Mouse (Mus musculus): ENCODE data around the gene Olfr1377. TPM values are rescaled to one million over a fixed set of nuclear protein-coding genes. Genes with fewer than 3 reads are reported as not detected.
"Not testable (repeated sequence)": the region's sequence is repeated elsewhere in the genome, so short reads cannot be mapped to it uniquely, and the experiment has no call there.

Gene Olfr1377
- total and polyA plus RNA-seq, 2 experiments from 2014 or later: not detected

GRCm38 (mm10) chr11:51011821-51012220 lies 30.1 kb downstream of the Olfr1377 start:
- TF ChIP-seq CTCF (IDR thresholded peaks at IDR 0.05): no peak
- 68% methylated on average over 5 of the region's 5 CpGs for WGBS
- H3K9ac ChIP-seq (replicated peaks; ENCODE audit: low read length, poor library complexity, severe bottlenecking): no peak overlapping the region
- H3K27me3 ChIP-seq (ENCODE audit: insufficient read depth, low read length): no peaks in the 10 kb centered on the region
- ATAC-seq (ENCODE audit: low FRiP score) (no peak), DNase-seq (ENCODE audit: low spot score) (peak; percentile 58)
- no peaks in the 10 kb centered on the region for H3K36me3 ChIP-seq (ENCODE audit: insufficient read depth, low read length)
- H3K4me2 ChIP-seq (ENCODE audit: low read depth, low read length, poor library complexity, severe bottlenecking): no peak overlapping the region
- no peak overlapping the region for H3K4me3 ChIP-seq (ENCODE audit: low read depth, low read length)
- no peaks in the 10 kb centered on the region for H3K9me3 ChIP-seq (ENCODE audit: low read length)
- no peak overlapping the region for H3K27ac ChIP-seq (ENCODE audit: low read depth, low read length)
- no peaks in the 10 kb centered on the region for H3K4me1 ChIP-seq (ENCODE audit: insufficient read depth, low read length)

DNA sequence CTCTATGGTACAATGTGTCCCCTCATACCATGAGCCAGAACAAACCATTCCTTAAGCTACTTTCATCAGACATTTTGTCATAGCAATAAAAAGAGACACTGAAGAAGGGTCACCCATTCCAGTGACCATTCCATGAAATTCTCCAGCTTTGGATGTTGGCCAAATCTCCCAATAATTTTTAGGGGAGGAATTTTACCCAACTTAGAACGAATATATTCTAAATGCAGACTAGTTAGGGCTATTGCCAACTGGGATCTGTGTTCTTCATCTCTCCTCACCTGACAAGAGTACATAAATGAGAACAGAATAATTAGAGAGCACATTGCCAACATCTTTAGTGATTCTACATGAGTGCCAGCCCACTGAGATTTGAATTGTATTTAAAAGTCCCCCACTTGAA lies 32.2 kb downstream of the Olfr1377 start, which contains the start of gene Olfr54:
Gene Olfr54, plus strand, starts transcription at position 301 of the 400 bp plus-strand sequence.
- H3K9me3 ChIP-seq (ENCODE audit: low read length): no peaks in the 10 kb centered on the region
- TF ChIP-seq CTCF (IDR thresholded peaks at IDR 0.05): no peak
- WGBS: 61% methylated on average over 1 of the region's 1 CpGs

DNA sequence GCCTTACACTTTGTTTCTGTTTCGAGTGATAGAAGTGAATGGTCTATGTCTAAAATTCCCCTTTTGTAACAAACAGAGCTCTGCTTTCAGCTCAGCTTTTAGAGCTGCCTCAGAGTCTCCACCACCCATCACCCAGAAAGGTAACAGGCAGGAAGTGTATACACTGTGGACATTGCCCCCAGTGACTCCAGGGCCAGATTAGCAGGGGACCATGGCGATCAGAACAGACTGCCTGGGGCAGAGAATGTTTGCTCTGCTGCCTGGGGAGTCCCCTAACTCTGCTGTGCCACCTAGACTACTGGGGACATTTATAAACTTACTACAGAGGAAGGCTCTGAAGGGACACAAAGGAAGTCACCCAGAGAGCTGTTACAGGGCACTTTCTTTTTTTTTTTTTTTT lies 34.6 kb downstream of the Olfr1377 start:
- 67% methylated on average over 2 of the region's 2 CpGs for WGBS
- H3K27me3 ChIP-seq (ENCODE audit: insufficient read depth, low read length): no peaks in the 10 kb centered on the region

More for the DNA sequence above, 32.2 kb downstream of the Olfr1377 start, which contains the start of gene Olfr54:
- H3K4me2 ChIP-seq (ENCODE audit: low read depth, low read length, poor library complexity, severe bottlenecking): no peak within 1 kb of the TSS
- H3K27ac ChIP-seq (ENCODE audit: low read depth, low read length): no peak within 1 kb of the TSS
- H3K4me3 ChIP-seq (ENCODE audit: low read depth, low read length): no peak within 1 kb of the TSS
- H3K27me3 ChIP-seq (ENCODE audit: insufficient read depth, low read length): no peaks in the 10 kb centered on the region
- ATAC-seq (ENCODE audit: low FRiP score): no peak
- H3K4me1 ChIP-seq (ENCODE audit: insufficient read depth, low read length): no peaks in the 10 kb centered on the region
- DNase-seq (ENCODE audit: low spot score): no peak
- H3K9ac ChIP-seq (replicated peaks; ENCODE audit: low read length, poor library complexity, severe bottlenecking): no peak within 1 kb of the TSS
- no peaks in the 10 kb centered on the region for H3K36me3 ChIP-seq (ENCODE audit: insufficient read depth, low read length)

GRCm38 (mm10) chr11:51026811-51027210 lies 45.0 kb downstream of the Olfr1377 start:
- not testable (repeated sequence) for H3K36me3 ChIP-seq (ENCODE audit: insufficient read depth, low read length); H3K4me2 ChIP-seq (ENCODE audit: low read depth, low read length, poor library complexity, severe bottlenecking); ATAC-seq (ENCODE audit: low FRiP score); H3K9ac ChIP-seq (replicated peaks; ENCODE audit: low read length, poor library complexity, severe bottlenecking); H3K9me3 ChIP-seq (ENCODE audit: low read length); DNase-seq (ENCODE audit: low spot score); H3K27ac ChIP-seq (ENCODE audit: low read depth, low read length); H3K4me3 ChIP-seq (ENCODE audit: low read depth, low read length); H3K27me3 ChIP-seq (ENCODE audit: insufficient read depth, low read length); H3K4me1 ChIP-seq (ENCODE audit: insufficient read depth, low read length)
- 92% methylated on average over 11 of the region's 11 CpGs for WGBS

More for the DNA sequence above, 34.6 kb downstream of the Olfr1377 start:
- DNase-seq (ENCODE audit: low spot score): no peak
- H3K4me3 ChIP-seq (ENCODE audit: low read depth, low read length): no peak overlapping the region
- H3K36me3 ChIP-seq (ENCODE audit: insufficient read depth, low read length): no peaks in the 10 kb centered on the region
- no peaks in the 10 kb centered on the region for H3K4me1 ChIP-seq (ENCODE audit: insufficient read depth, low read length)
- no peak overlapping the region for H3K9ac ChIP-seq (replicated peaks; ENCODE audit: low read length, poor library complexity, severe bottlenecking)
- TF ChIP-seq CTCF (IDR thresholded peaks at IDR 0.05): no peak
- H3K27ac ChIP-seq (ENCODE audit: low read depth, low read length): no peak overlapping the region
- no peak for ATAC-seq (ENCODE audit: low FRiP score)
- H3K9me3 ChIP-seq (ENCODE audit: low read length): no peaks in the 10 kb centered on the region
- H3K4me2 ChIP-seq (ENCODE audit: low read depth, low read length, poor library complexity, severe bottlenecking): no peak overlapping the region

GRCm38 (mm10) chr11:51029381-51029780 lies 47.6 kb downstream of the Olfr1377 start:
- H3K9ac ChIP-seq (replicated peaks; ENCODE audit: low read length, poor library complexity, severe bottlenecking); H3K4me2 ChIP-seq (ENCODE audit: low read depth, low read length, poor library complexity, severe bottlenecking); H3K9me3 ChIP-seq (ENCODE audit: low read length); H3K4me3 ChIP-seq (ENCODE audit: low read depth, low read length); DNase-seq (ENCODE audit: low spot score); ATAC-seq (ENCODE audit: low FRiP score); H3K4me1 ChIP-seq (ENCODE audit: insufficient read depth, low read length); H3K36me3 ChIP-seq (ENCODE audit: insufficient read depth, low read length); H3K27ac ChIP-seq (ENCODE audit: low read depth, low read length); H3K27me3 ChIP-seq (ENCODE audit: insufficient read depth, low read length): not testable (repeated sequence)
- 50% methylated on average over 8 of the region's 8 CpGs for WGBS

- Histone ChIP-seq H3K27ac (ENCODE audit: low read depth, low read length) (no peak overlapping the region), H3K4me2 (ENCODE audit: low read depth, low read length, poor library complexity, severe bottlenecking) (no peak overlapping the region), H3K27me3 (ENCODE audit: insufficient read depth, low read length) (no peaks in the 10 kb centered on the region), H3K9me3 (ENCODE audit: low read length) (no peaks in the 10 kb centered on the region), H3K4me3 (ENCODE audit: low read depth, low read length) (no peak overlapping the region), H3K4me1 (ENCODE audit: insufficient read depth, low read length) (no peaks in the 10 kb centered on the region), H3K36me3 (ENCODE audit: insufficient read depth, low read length) (no peaks in the 10 kb centered on the region), H3K9ac (replicated peaks; ENCODE audit: low read length, poor library complexity, severe bottlenecking) (no peak overlapping the region)
- DNase-seq (ENCODE audit: low spot score) (no peak), ATAC-seq (ENCODE audit: low FRiP score) (no peak)
- no peak for TF ChIP-seq CTCF (IDR thresholded peaks at IDR 0.05)
- 80% methylated on average over 2 of the region's 2 CpGs for WGBS
These were observed 48.5 kb downstream of the Olfr1377 start for GRCm38 (mm10) chr11:51030225-51030624.

Measured in midbrain, postnatal 0 days (tissue).